Mouse (Mus musculus) testis, postnatal 10 days (tissue): ENCODE measurements around the gene Ttc34.
A peak's percentile ranks its signal among the peaks of the same experiment; 100 is the strongest.

Experiments used
- DNase-seq: peaks from one replicate; pipeline ENCODE4 v3.0.0; 2021; ENCODE audit warnings: low spot score

Ttc34 gene

GRCm38 (mm10) chr4:154837170-154837569 lies at the start of gene Ttc34:
Ttc34 (plus strand) TSS chr4:154837459.
- peak; percentile 76 for DNase-seq

GRCm38 (mm10) chr4:154787960-154788702 lies 49.1 kb upstream of the Ttc34 start:
- DNase-seq = no peak

DNA sequence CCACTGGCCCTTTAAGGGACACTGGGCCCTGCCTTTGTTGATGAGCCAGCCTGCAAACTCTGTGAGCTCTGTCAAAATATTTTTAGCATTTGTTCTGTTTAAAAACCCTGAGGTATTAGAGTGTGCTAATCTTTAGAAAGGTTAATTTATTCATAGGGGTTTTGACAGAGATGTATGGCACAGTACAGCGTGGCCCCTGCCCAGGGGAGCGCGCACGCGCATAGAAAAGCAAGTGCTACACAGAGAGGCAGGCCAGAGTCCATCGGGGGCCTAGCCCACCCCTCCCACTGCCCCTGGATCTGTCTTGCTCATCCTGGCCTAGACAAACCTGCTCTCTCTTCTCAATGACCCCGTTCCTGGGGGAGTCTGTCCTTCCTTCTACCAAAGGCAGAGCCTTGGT lies 45.4 kb upstream of the Ttc34 start:
- no peak for DNase-seq

DNA sequence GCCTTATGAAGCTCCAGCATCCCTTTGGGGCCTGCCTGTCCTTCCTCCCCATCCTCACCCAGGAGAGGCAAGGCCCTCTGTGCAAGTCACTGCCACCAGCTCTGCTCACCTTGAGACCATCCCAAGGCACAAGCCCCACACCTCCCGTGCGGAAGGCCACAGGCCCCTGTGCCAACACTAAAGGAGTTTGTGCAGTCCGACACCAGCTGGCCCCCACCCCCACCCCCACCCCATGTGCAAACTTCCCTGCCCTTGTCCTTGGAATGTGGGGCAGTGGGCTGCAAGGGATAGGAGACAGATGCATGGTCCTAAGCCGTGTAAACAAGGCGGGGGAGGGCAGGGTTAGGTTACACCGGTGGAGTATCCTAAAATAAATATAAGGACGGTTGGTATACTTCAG lies 43.8 kb upstream of the Ttc34 start:
- no peak for DNase-seq

GRCm38 (mm10) chr4:154797834-154798233 lies 39.4 kb upstream of the Ttc34 start:
- DNase-seq = peak; percentile 73

- no peak for DNase-seq
Measured at GRCm38 (mm10) chr4:154800543-154800942, 36.7 kb upstream of the Ttc34 start.

GRCm38 (mm10) chr4:154802210-154802609 lies 35.0 kb upstream of the Ttc34 start:
- DNase-seq = no peak

DNA sequence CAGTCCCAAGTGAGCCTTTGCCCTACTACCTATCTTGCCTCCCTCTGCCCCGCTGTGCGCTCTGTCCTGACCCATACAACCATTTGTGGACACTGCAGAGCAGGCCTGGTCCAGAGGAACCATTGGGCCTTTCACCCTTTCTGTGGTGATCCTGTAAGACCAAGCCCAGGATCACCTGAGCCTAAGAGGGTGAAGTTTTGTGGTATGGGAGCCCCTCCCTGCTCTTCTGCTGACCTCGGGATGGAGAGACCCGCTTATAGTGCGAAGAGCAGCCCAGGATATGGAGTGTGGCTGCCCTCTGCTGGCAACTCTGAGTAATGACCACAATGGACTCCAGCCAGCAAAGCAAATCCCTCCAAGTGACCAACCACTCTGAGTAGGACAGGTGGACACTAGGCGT lies 11.6 kb upstream of the Ttc34 start:
- peak; percentile 71 for DNase-seq

GRCm38 (mm10) chr4:154826224-154826623 lies 11.0 kb upstream of the Ttc34 start:
- no peak for DNase-seq

GRCm38 (mm10) chr4:154827181-154827580 lies 10.1 kb upstream of the Ttc34 start:
- DNase-seq = no peak

DNA sequence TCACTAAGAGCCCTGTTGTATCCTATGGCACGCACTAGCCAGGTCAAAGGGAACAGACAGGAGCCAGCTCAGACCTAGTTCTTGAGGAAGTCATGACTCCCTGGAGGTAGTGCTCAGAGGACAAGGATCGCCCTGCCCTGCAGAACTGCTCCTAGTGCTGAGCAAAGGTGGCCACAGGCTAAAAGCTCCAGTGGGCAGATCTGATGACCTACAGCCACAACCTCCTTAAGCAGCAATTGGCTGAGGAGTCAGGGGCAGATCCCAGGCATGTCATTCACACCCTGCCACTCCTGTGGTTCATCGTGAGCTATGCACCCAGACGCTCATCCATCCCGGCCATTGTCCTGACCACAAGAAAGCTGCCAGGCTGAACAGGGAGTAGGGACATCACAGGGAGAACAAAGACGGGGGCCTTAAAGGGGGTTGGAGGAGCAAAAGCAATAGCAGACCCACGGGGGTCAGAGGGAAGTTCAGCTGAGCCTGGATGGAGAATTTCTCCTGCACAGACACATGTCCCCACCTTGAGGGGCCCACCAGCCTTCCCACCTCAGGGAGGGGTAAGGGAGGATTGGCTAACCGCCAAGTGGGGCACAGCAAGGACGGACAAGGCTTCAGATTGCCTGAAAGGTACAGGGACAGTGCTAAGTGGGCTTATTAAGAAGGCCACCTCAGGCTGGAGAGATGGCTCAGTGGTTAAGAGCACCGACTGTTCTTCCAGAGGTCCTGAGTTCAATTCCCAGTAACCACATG lies 9.2 kb upstream of the Ttc34 start:
- no peak for DNase-seq

- no peak for DNase-seq
Measured at GRCm38 (mm10) chr4:154831915-154832573, 5.2 kb upstream of the Ttc34 start.

GRCm38 (mm10) chr4:154836183-154836915 lies 910 bp upstream of the Ttc34 start:
- no peak for DNase-seq

- DNase-seq = no peak
Measured at GRCm38 (mm10) chr4:154838741-154839140, 1.5 kb downstream of the Ttc34 start.

DNA sequence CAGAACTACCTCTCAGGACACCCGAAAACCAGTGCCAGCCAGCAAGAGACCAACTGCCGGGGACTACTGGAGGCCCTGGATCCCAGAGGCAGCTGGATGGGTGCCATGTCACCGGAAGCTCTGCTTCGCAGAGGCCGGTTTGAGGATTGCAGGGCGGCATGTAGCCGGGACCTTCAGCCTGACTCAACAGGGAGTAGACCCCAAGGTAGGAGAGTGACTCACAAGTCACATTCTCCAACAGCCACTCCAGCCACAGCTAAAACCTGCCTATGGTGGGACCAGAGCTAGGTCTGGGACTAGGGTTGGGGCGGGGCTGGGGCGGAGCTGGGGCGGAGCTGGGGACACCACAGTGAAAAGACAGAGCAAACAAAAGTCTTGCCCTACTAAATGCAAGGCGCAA lies 2.1 kb downstream of the Ttc34 start:
- DNase-seq = no peak

DNA sequence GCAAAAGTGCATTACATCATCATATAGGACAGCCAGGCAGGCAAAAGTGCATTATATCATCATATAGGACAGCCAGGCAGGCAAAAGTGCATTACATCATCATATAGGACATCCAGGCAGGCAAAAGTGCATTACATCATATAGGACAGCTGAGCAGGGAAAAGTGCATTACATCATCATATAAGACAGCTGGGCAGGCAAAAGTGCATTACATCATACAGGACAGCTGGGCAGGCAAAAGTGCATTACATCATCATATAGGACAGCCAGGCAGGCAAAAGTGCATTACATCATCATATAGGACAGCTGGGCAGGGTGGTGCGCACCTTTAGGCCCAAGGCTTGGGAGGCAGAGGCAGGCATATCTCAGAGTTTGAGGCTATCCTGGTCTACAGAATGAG lies 15.4 kb downstream of the Ttc34 start:
- DNase-seq = no peak

DNA sequence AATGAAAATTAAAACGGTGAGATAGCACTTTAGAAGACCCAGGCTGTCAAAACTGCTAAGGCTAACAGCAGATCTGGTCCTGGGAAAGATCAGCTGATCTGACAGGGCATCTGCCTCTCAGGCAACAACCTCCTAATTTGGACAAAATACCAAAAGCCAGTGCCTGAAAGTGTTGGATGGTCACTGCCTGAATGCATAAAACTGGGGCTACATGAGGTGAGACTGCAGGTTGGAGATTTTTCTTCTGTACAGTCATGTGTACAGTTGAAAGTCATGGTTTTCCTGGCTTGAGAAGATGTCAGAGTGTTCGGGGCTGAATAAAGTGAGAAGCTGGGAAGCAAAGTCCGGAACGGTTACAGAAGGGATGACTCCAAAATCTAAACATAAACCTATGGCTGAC lies 16.6 kb downstream of the Ttc34 start:
- DNase-seq = no peak

- peak; percentile 27 for DNase-seq
Measured at GRCm38 (mm10) chr4:154854676-154855345, 17.6 kb downstream of the Ttc34 start.

GRCm38 (mm10) chr4:154855721-154856479 lies 18.6 kb downstream of the Ttc34 start:
- peak; percentile 84 for DNase-seq

DNA sequence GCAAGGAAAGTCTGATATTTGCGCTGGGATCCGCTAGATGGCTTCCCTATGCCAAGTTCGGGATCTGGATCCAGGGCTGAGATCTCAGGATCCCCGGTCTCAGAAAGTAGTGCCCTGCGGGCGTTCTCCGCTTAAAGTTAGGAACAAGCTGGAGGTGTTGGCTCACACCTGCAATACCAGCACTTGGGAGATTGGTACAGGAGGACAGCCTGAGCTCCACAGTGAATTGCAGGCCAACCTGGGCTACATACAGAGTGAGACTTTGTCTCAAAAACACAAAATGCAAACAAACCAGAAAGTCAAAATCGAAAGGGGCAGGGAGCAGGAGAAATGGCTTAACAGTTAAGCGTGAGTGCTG lies 19.2 kb downstream of the Ttc34 start:
- no peak for DNase-seq

GRCm38 (mm10) chr4:154856882-154857281 lies 19.6 kb downstream of the Ttc34 start:
- DNase-seq = peak; percentile 56
